Mouse (Mus musculus): ENCODE measurements around the gene Gm20388.

Gene Gm20388

GRCm38 (mm10) chr8:122474951-122475560, 2564.4 kb downstream of the Gm20388 start:
- peak; percentile 29 for DNase-seq (ENCODE audit: low spot score)

- DNase-seq (ENCODE audit: low spot score) = peak; percentile 95
These were observed 2565.1 kb downstream of the Gm20388 start, which contains the start of the genes Rnf166 and Ctu2 for GRCm38 (mm10) chr8:122475580-122476320. Rnf166 (minus strand) TSS chr8:122476064. Ctu2 (plus strand) TSS chr8:122476143.

- no peak for DNase-seq (ENCODE audit: low spot score)
These were observed 2571.8 kb downstream of the Gm20388 start for GRCm38 (mm10) chr8:122482448-122482847.

GRCm38 (mm10) chr8:122483877-122484276, 2573.2 kb downstream of the Gm20388 start:
- DNase-seq (ENCODE audit: low spot score) = no peak

- no peak for DNase-seq (ENCODE audit: low spot score)
These were observed 2574.2 kb downstream of the Gm20388 start for GRCm38 (mm10) chr8:122484831-122485230.

- no peak for DNase-seq (ENCODE audit: low spot score)
These were observed 2577.7 kb downstream of the Gm20388 start for GRCm38 (mm10) chr8:122488387-122488786.

GRCm38 (mm10) chr8:122497016-122497734, 2586.5 kb downstream of the Gm20388 start:
- no peak for DNase-seq (ENCODE audit: low spot score)

GRCm38 (mm10) chr8:122497912-122498311, 2587.3 kb downstream of the Gm20388 start:
- DNase-seq (ENCODE audit: low spot score) = no peak

GRCm38 (mm10) chr8:122500856-122501255, 2590.2 kb downstream of the Gm20388 start:
- DNase-seq (ENCODE audit: low spot score) = peak; percentile 76

GRCm38 (mm10) chr8:122511552-122511951, 2600.9 kb downstream of the Gm20388 start:
- peak; percentile 35 for DNase-seq (ENCODE audit: low spot score)

GRCm38 (mm10) chr8:122512392-122512791, 2601.8 kb downstream of the Gm20388 start:
- no peak for DNase-seq (ENCODE audit: low spot score)

GRCm38 (mm10) chr8:122515699-122516098, 2605.1 kb downstream of the Gm20388 start:
- no peak for DNase-seq (ENCODE audit: low spot score)

GRCm38 (mm10) chr8:122517541-122518190, 2607.0 kb downstream of the Gm20388 start:
- no peak for DNase-seq (ENCODE audit: low spot score)

- no peak for DNase-seq (ENCODE audit: low spot score)
These were observed 2610.0 kb downstream of the Gm20388 start for GRCm38 (mm10) chr8:122520611-122521010.

GRCm38 (mm10) chr8:122522796-122523651, 2612.4 kb downstream of the Gm20388 start:
- DNase-seq (ENCODE audit: low spot score) = peak; percentile 30

GRCm38 (mm10) chr8:122523652-122524360, 2613.2 kb downstream of the Gm20388 start:
- peak; percentile 29 for DNase-seq (ENCODE audit: low spot score)

- DNase-seq (ENCODE audit: low spot score) = no peak
These were observed 2613.9 kb downstream of the Gm20388 start for GRCm38 (mm10) chr8:122524506-122524905.

GRCm38 (mm10) chr8:122525004-122525403, 2614.4 kb downstream of the Gm20388 start:
- no peak for DNase-seq (ENCODE audit: low spot score)

- DNase-seq (ENCODE audit: low spot score) = no peak
These were observed 2615.4 kb downstream of the Gm20388 start for GRCm38 (mm10) chr8:122526084-122526483.

- DNase-seq (ENCODE audit: low spot score) = no peak
These were observed 2616.0 kb downstream of the Gm20388 start for GRCm38 (mm10) chr8:122526526-122527170.

Data from urinary bladder, postnatal 25 days (tissue).